Mouse (Mus musculus): Measurements from ENCODE around the gene Fgf2. TPM values are rescaled to one million over a fixed set of nuclear protein-coding genes. Genes with fewer than 3 reads are reported as not detected.

The Fgf2 gene
- polyA plus RNA-seq, 1 experiment, result 0.70 TPM

- TF ChIP-seq CTCF (IDR thresholded peaks at IDR 0.05; ENCODE audit: extremely low read depth, insufficient read length, insufficient replicate concordance, low read depth, low read length) (no peak), POLR2A (IDR thresholded peaks at IDR 0.05; ENCODE audit: low read depth, low read length) (no peak)
- Histone ChIP-seq H3K27ac (ENCODE audit: insufficient read depth, low read depth, low read length) (no peak overlapping the region), H3K36me3 (ENCODE audit: control insufficient read depth, insufficient read depth, low read length) (peaks cover 5% of the 10 kb centered on the region; the same call in 1 of the 2 replicates), H3K4me3 (ENCODE audit: low read depth, low read length) (no peak overlapping the region), H3K27me3 (ENCODE audit: control insufficient read depth, insufficient read depth, low read length) (no peaks in the 10 kb centered on the region), H3K4me1 (ENCODE audit: control insufficient read depth, insufficient read depth, insufficient read length, low read length) (peaks cover 2% of the 10 kb centered on the region; the same call in 1 of the 2 replicates)
- 84% methylated on average over 3 of the region's 3 CpGs for WGBS
Observed at GRCm38 (mm10) chr3:37413446-37413845, 65.3 kb downstream of the Fgf2 start.

DNA sequence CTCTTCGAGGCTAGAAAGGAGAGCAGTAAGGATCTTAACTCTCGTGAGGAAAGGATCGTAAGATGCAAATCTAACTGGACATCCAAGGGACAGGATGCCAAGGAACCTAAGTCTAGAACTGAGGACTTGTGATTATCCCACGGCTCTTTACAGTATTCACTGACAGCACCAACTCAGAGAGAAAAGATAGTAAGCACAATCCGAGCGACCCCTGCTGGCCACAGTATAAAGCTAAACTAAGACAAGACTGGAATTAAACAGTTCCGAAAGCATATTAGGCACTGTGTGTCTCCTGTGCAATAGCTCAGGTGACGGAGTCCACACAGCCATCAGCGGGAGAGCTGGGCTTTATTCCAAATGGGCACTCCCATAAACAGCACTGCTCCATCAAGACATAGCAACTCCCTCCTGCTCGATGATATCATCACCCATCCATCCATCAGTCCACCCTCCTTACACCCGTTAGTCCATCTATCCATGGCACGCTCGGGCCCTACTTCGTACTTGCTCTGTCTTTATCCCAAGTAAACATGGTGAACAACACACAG lies 66.3 kb downstream of the Fgf2 start:
- H3K36me3 ChIP-seq (ENCODE audit: control insufficient read depth, insufficient read depth, low read length), result peaks cover 2% of the 10 kb centered on the region; the same call in 1 of the 2 replicates
- 35% methylated on average over 14 of the region's 14 CpGs for WGBS
- peaks cover 2% of the 10 kb centered on the region; the same call in 1 of the 2 replicates for H3K4me1 ChIP-seq (ENCODE audit: control insufficient read depth, insufficient read depth, insufficient read length, low read length)
- TF ChIP-seq CTCF (IDR thresholded peaks at IDR 0.05; ENCODE audit: extremely low read depth, insufficient read length, insufficient replicate concordance, low read depth, low read length) (peak; percentile 34; the same call in 1 of the 2 replicates), POLR2A (IDR thresholded peaks at IDR 0.05; ENCODE audit: low read depth, low read length) (no peak)
- no peak overlapping the region for H3K27ac ChIP-seq (ENCODE audit: insufficient read depth, low read depth, low read length)
- H3K27me3 ChIP-seq (ENCODE audit: control insufficient read depth, insufficient read depth, low read length), result no peaks in the 10 kb centered on the region
- H3K4me3 ChIP-seq (ENCODE audit: low read depth, low read length), result no peak overlapping the region

GRCm38 (mm10) chr3:37418341-37418740 lies 70.2 kb downstream of the Fgf2 start:
- Histone ChIP-seq H3K36me3 (ENCODE audit: control insufficient read depth, insufficient read depth, low read length) (no peaks in the 10 kb centered on the region), H3K27me3 (ENCODE audit: control insufficient read depth, insufficient read depth, low read length) (no peaks in the 10 kb centered on the region), H3K4me3 (ENCODE audit: low read depth, low read length) (no peak overlapping the region), H3K27ac (ENCODE audit: insufficient read depth, low read depth, low read length) (no peak overlapping the region), H3K4me1 (ENCODE audit: control insufficient read depth, insufficient read depth, insufficient read length, low read length) (peaks cover 5% of the 10 kb centered on the region; the same call in 1 of the 2 replicates)
- no peak for TF ChIP-seq CTCF (IDR thresholded peaks at IDR 0.05; ENCODE audit: extremely low read depth, insufficient read length, insufficient replicate concordance, low read depth, low read length)
- TF ChIP-seq POLR2A (IDR thresholded peaks at IDR 0.05; ENCODE audit: low read depth, low read length), result no peak
- WGBS, result 25% methylated on average over 5 of the region's 5 CpGs

DNA sequence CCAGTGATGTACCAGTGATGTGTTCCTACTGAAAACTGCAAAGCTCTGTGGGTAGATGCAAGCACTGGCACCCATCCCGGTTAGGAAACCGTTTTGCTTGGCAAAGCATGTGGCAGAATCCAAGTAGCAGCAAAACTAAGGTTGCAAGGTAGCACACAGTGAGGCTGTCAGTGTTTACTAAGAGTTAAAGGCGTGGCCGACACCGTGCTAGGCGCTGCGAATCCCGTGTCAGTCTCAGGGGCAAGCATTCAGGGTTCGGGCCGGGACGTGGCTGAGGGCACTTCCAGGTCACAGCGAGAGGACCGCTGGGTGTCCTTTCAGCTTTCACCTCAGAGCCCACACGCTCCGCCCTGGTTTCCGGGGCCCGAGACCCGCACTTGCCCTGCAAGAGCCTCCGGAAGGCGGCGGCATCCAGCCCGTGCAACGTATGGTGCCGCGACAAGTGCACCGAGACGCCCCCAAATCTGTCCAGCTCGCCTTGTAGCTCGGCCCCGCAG lies 70.9 kb downstream of the Fgf2 start:
- H3K27ac ChIP-seq (ENCODE audit: insufficient read depth, low read depth, low read length), result peak overlapping the region; percentile 80
- H3K4me1 ChIP-seq (ENCODE audit: control insufficient read depth, insufficient read depth, insufficient read length, low read length), result peaks cover 5% of the 10 kb centered on the region; the same call in 1 of the 2 replicates
- WGBS, result under 1% methylated on average over 30 of the region's 30 CpGs
- no peaks in the 10 kb centered on the region; the same call in 1 of the 2 replicates for H3K36me3 ChIP-seq (ENCODE audit: control insufficient read depth, insufficient read depth, low read length)
- H3K27me3 ChIP-seq (ENCODE audit: control insufficient read depth, insufficient read depth, low read length), result no peaks in the 10 kb centered on the region
- TF ChIP-seq POLR2A (IDR thresholded peaks at IDR 0.05; ENCODE audit: low read depth, low read length) (no peak), CTCF (IDR thresholded peaks at IDR 0.05; ENCODE audit: extremely low read depth, insufficient read length, insufficient replicate concordance, low read depth, low read length) (0 out of 2 replicates have a peak, but pooled peaks have one; percentile 17)
- H3K4me3 ChIP-seq (ENCODE audit: low read depth, low read length), result peak overlapping the region; percentile 82

GRCm38 (mm10) chr3:37419458-37419991 lies 71.4 kb downstream of the Fgf2 start, which contains the start of gene Spata5:
Spata5 (plus strand) TSS chr3:37419896.
- under 1% methylated on average over 50 of the region's 50 CpGs for WGBS
- peaks cover 5% of the 10 kb centered on the region; the same call in 1 of the 2 replicates for H3K4me1 ChIP-seq (ENCODE audit: control insufficient read depth, insufficient read depth, insufficient read length, low read length)

GRCm38 (mm10) chr3:37420072-37420471 lies 71.9 kb downstream of the Fgf2 start, which contains the start of gene Nudt6:
Nudt6 (minus strand) TSS chr3:37420211.
- WGBS, result under 1% methylated on average over 50 of the region's 50 CpGs
- peak within 1 kb of the TSS; percentile 80 for H3K27ac ChIP-seq (ENCODE audit: insufficient read depth, low read depth, low read length)
- no peaks in the 10 kb centered on the region; the same call in 1 of the 2 replicates for H3K36me3 ChIP-seq (ENCODE audit: control insufficient read depth, insufficient read depth, low read length)
- H3K4me3 ChIP-seq (ENCODE audit: low read depth, low read length), result peak within 1 kb of the TSS; percentile 82
- TF ChIP-seq CTCF (IDR thresholded peaks at IDR 0.05; ENCODE audit: extremely low read depth, insufficient read length, insufficient replicate concordance, low read depth, low read length), result no peak
- TF ChIP-seq POLR2A (IDR thresholded peaks at IDR 0.05; ENCODE audit: low read depth, low read length), result peak; percentile 42
- H3K27me3 ChIP-seq (ENCODE audit: control insufficient read depth, insufficient read depth, low read length), result no peaks in the 10 kb centered on the region
- peaks cover 5% of the 10 kb centered on the region; the same call in 1 of the 2 replicates for H3K4me1 ChIP-seq (ENCODE audit: control insufficient read depth, insufficient read depth, insufficient read length, low read length)

More at GRCm38 (mm10) chr3:37419458-37419991, 71.4 kb downstream of the Fgf2 start, which contains the start of gene Spata5:
- TF ChIP-seq CTCF (IDR thresholded peaks at IDR 0.05; ENCODE audit: extremely low read depth, insufficient read length, insufficient replicate concordance, low read depth, low read length) (no peak), POLR2A (IDR thresholded peaks at IDR 0.05; ENCODE audit: low read depth, low read length) (peak; percentile 54)
- H3K4me3 ChIP-seq (ENCODE audit: low read depth, low read length), result peak within 1 kb of the TSS; percentile 82
- H3K27me3 ChIP-seq (ENCODE audit: control insufficient read depth, insufficient read depth, low read length), result no peaks in the 10 kb centered on the region
- H3K27ac ChIP-seq (ENCODE audit: insufficient read depth, low read depth, low read length), result peak within 1 kb of the TSS; percentile 80
- H3K36me3 ChIP-seq (ENCODE audit: control insufficient read depth, insufficient read depth, low read length), result no peaks in the 10 kb centered on the region; the same call in 1 of the 2 replicates

- under 1% methylated on average over 24 of the region's 24 CpGs for WGBS
- Histone ChIP-seq H3K27me3 (ENCODE audit: control insufficient read depth, insufficient read depth, low read length) (no peaks in the 10 kb centered on the region), H3K27ac (ENCODE audit: insufficient read depth, low read depth, low read length) (peak overlapping the region; percentile 60; the same call in 1 of the 2 replicates), H3K4me3 (ENCODE audit: low read depth, low read length) (peak overlapping the region; percentile 77), H3K4me1 (ENCODE audit: control insufficient read depth, insufficient read depth, insufficient read length, low read length) (peaks cover 5% of the 10 kb centered on the region; the same call in 1 of the 2 replicates), H3K36me3 (ENCODE audit: control insufficient read depth, insufficient read depth, low read length) (peaks cover 2% of the 10 kb centered on the region)
- TF ChIP-seq CTCF (IDR thresholded peaks at IDR 0.05; ENCODE audit: extremely low read depth, insufficient read length, insufficient replicate concordance, low read depth, low read length), result no peak
- no peak for TF ChIP-seq POLR2A (IDR thresholded peaks at IDR 0.05; ENCODE audit: low read depth, low read length)
Observed at GRCm38 (mm10) chr3:37420641-37421040, 72.5 kb downstream of the Fgf2 start.

Data from small intestine, adult 2 months (tissue).